Mouse (Mus musculus) liver, embryonic 13.5 days (tissue): ENCODE results near the gene Tmem117. TPM values are rescaled to one million over a fixed set of nuclear protein-coding genes. Genes with fewer than 3 reads are reported as not detected.

Experiments used
- ATAC-seq: fragments of 200-750 bp; cut with Nextera tagmentation; 2 replicates; pipeline ENCODE4 v1.8.0; 2017; ENCODE audit warnings: low read depth, mild to moderate bottlenecking, moderate number of reproducible peaks, moderate library complexity
- DNase-seq: peaks from one replicate; pipeline ENCODE4 v3.0.0; 2022
- H3K27ac ChIP-seq: fragments of 300-500 bp; sonication (generic); 2 replicates; pipeline ENCODE4 v1.5.1; 2015; ENCODE audit warnings: moderate library complexity, mild to moderate bottlenecking, inconsistent platforms
- H3K27me3 ChIP-seq: fragments of 300-500 bp; sonication (generic); 2 replicates; pipeline ENCODE4 v1.6.1; 2015; ENCODE audit warnings: mild to moderate bottlenecking, inconsistent platforms
- H3K36me3 ChIP-seq: fragments of 300-500 bp; sonication (generic); 2 replicates; pipeline ENCODE4 v1.6.1; 2015; ENCODE audit warnings: mild to moderate bottlenecking, inconsistent platforms
- H3K4me1 ChIP-seq: fragments of 300-500 bp; sonication (generic); replicated peaks from 2 replicates; pipeline ENCODE4 v1.6.1; 2015; ENCODE audit warnings: inconsistent platforms
- H3K4me2 ChIP-seq: fragments of 300-500 bp; sonication (generic); 2 replicates; pipeline ENCODE4 v1.6.1; 2015; ENCODE audit warnings: inconsistent platforms, mild to moderate bottlenecking, moderate library complexity
- H3K4me3 ChIP-seq: fragments of 300-500 bp; sonication (generic); replicated peaks from 2 replicates; pipeline ENCODE4 v1.5.1; 2015; ENCODE audit warnings: mild to moderate bottlenecking, inconsistent platforms
- H3K9ac ChIP-seq: fragments of 300-500 bp; sonication (generic); 2 replicates; pipeline ENCODE4 v1.6.1; 2015; ENCODE audit warnings: mild to moderate bottlenecking, inconsistent platforms
- H3K9me3 ChIP-seq: fragments of 300-500 bp; sonication (generic); replicated peaks from 2 replicates; pipeline ENCODE4 v1.6.1; 2016; ENCODE audit warnings: inconsistent platforms
- WGBS: fragments of 180-500 bp; shearing (Covaris S2); methylation state at CpG from one replicate; pipeline ENCODE4 v1.1.7; 2015; ENCODE audit not compliant: insufficient replicate concordance; 5-methylcytosine and 5-hydroxymethylcytosine counted together
- polyA plus RNA-seq: library from polyadenylated mRNA; unstranded; fragments of >200 nt; fragmentation: Nextera tagmentation; extraction: Ambion mirVana; gene quantifications from 2 replicates; pipeline ENCODE4 v1.2.1, GENCODE M21; 2015

Gene Tmem117
- polyA plus RNA-seq, 1 experiment from 2014 or later: 0.07 TPM

DNA sequence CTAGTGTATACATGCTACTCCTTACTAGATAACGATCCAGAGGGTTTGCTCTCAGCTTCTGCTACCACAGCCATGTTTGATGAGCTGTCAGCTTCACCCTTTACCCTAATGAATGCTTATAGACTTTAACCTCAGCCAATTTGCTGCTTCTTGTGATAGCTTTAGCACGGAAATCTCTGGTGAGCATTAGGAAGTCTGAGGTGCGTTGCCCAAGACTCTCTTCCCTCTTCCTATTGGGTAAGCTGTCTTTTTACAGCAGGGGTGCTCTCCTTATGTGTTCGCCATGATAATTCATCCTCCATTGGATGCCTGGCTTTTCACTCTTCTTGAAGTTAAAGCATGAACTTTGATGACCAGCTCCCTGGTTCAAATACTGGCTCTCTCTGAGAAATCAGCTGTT, 328.2 kb downstream of the Tmem117 start:
- ATAC-seq (no peak), DNase-seq (no peak)
- no peaks in the 10 kb centered on the region for H3K4me1 ChIP-seq
- 48% methylated on average over 4 of the region's 4 CpGs for WGBS
- H3K9ac ChIP-seq: no peak overlapping the region
- no peak overlapping the region for H3K4me3 ChIP-seq
- no peaks in the 10 kb centered on the region for H3K36me3 ChIP-seq
- H3K4me2 ChIP-seq: no peak overlapping the region
- H3K9me3 ChIP-seq: no peaks in the 10 kb centered on the region; the same call in 1 of the 2 replicates
- no peak overlapping the region for H3K27ac ChIP-seq
- no peaks in the 10 kb centered on the region for H3K27me3 ChIP-seq

DNA sequence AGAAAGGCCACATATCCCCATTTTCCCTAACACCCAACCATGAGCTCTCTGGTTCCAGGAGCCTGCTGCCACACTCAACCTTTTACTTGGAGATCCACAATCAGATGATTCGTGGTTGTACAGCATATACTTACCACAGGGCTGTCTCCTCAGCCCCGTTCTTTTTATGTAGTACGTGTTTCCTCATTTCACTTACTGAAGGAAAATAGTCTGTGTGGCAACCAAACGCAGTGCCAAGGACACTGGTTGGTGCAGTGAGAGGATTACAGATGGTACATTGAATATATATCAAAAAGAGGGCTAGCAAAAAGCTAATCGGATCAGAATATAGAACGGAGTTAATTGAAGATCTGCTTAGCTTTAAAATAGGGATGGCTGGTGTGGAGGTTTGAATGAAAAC, 338.0 kb downstream of the Tmem117 start:
- Histone ChIP-seq H3K4me1 (no peaks in the 10 kb centered on the region), H3K4me3 (no peak overlapping the region), H3K27me3 (no peaks in the 10 kb centered on the region), H3K27ac (no peak overlapping the region), H3K9me3 (no peaks in the 10 kb centered on the region), H3K36me3 (no peaks in the 10 kb centered on the region), H3K4me2 (no peak overlapping the region), H3K9ac (no peak overlapping the region)
- no peak for ATAC-seq
- no peak for DNase-seq
- WGBS: 65% methylated on average over 6 of the region's 6 CpGs

DNA sequence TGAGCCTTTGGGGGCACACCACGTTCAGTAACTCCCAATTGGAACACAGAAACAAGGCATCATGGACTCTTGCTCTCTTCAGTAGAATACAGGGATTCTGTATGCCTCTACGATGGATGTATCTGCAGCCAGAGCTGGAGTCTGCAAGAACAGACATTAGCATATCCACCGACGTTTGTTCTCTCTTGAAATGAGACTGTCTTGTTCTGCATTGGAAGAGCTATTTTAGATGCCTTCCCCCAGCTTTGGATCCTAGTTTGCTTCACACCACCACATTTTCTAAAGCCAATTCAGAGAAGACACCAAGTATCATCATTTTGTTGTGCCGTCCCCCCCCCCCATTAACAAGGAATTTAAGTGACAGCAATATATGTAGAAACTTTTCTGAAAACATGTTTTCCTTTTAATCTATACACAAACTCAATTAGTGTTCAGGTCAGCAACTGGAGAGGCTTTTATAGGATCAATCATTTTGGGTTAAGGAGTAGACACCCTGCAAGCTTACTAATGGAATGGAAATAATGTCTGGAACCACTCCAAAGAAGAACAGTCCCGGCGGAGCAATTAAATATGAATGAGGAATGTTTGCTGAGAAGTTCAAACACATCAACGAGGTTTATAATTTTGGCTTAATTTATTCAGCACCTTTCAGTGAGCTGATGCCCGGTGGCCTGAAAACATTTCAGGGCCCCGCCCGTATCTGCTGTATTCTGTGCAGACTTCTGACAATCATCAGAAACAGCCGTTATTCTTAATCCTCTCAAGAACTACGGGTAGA, 339.6 kb downstream of the Tmem117 start:
- no peaks in the 10 kb centered on the region for H3K36me3 ChIP-seq
- no peak overlapping the region for H3K27ac ChIP-seq
- H3K4me2 ChIP-seq: no peak overlapping the region
- WGBS: 66% methylated on average over 13 of the region's 13 CpGs
- DNase-seq (no peak), ATAC-seq (no peak)
- no peaks in the 10 kb centered on the region for H3K9me3 ChIP-seq
- no peaks in the 10 kb centered on the region for H3K4me1 ChIP-seq
- no peaks in the 10 kb centered on the region for H3K27me3 ChIP-seq
- H3K4me3 ChIP-seq: no peak overlapping the region
- no peak overlapping the region for H3K9ac ChIP-seq

DNA sequence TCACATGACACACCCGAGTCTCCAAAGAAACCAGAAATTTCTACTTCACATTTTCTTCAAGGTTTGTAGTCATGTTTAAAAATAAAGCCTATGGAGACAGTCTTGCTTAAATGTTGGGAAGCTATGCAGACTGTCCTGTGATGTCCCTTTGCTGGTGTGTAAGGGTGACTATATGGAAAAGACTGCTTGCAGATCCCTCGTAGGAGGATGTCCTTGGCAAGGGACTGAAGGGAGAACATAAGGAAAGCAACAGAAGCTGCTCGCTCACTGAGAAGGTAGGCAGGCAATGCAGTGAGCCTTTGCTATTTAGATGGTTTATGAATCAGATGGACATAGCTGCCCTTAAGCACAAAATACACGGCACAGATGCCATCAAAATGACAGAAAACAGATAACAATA, 352.8 kb downstream of the Tmem117 start:
- Histone ChIP-seq H3K9me3 (0 out of 2 replicates have a peak, but pooled peaks cover 3% of the 10 kb centered on the region), H3K4me3 (no peak overlapping the region), H3K27me3 (no peaks in the 10 kb centered on the region), H3K4me2 (no peak overlapping the region), H3K36me3 (no peaks in the 10 kb centered on the region), H3K9ac (no peak overlapping the region), H3K4me1 (no peaks in the 10 kb centered on the region), H3K27ac (no peak overlapping the region)
- ATAC-seq (no peak), DNase-seq (no peak)
- WGBS: 48% methylated on average over 4 of the region's 4 CpGs

DNA sequence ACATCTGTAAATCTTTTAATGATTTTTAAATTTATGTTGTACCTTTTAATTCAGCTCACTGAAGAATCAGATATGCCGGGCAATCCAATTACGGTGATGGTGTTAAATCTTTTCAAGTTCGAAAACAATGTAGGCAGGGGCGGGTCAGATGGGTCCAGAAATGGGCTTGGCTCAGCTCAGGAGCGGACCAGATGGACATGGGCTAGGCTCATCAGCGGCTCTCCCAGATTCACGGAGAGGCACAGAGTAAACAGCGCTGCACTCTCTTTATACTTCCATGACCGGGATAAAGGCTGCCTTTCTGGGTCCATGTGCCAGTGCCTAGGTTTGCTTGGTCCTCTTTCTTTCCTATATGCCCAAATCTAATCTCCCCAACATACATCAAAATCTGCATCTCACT, 366.3 kb downstream of the Tmem117 start:
- no peaks in the 10 kb centered on the region for H3K4me1 ChIP-seq
- no peaks in the 10 kb centered on the region for H3K9me3 ChIP-seq
- H3K27ac ChIP-seq: no peak overlapping the region
- no peak for DNase-seq
- H3K27me3 ChIP-seq: no peaks in the 10 kb centered on the region
- H3K9ac ChIP-seq: no peak overlapping the region
- ATAC-seq: no peak
- no peak overlapping the region for H3K4me3 ChIP-seq
- 75% methylated on average over 9 of the region's 9 CpGs for WGBS
- H3K36me3 ChIP-seq: no peaks in the 10 kb centered on the region
- H3K4me2 ChIP-seq: no peak overlapping the region

DNA sequence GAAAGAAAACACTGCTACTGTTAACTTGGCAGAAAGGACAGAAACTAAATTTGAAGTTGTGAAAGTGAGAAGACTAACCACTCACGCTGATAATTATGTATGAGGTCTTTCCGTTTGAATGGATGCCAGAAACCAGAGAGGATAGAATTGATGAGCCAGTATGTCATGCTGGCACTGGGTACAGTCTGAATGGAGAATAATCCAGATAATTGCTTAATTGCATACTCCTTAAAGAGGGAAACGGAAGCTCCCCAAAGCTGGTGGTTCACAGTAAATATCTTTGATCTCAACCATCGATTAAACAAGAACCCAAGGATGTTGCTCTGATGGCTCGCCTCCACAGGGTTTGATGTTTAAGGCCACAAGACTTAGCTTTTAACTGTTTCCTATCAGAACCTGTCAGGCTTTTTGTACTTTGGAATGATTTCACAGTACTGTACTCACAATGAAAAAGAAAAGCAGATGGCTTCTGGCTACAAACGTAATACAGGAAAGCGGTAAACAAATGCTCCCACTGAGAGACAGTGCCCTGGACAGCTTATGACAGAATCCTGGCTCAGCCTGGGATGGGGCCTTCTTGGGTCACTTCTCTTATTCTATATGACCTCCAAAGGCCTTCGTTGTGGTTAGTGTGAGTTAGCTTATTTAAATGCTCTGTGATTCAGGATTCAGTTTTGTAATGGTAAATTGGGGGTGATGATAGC, 376.2 kb downstream of the Tmem117 start:
- Histone ChIP-seq H3K36me3 (no peaks in the 10 kb centered on the region), H3K9ac (no peak overlapping the region), H3K9me3 (no peaks in the 10 kb centered on the region; the same call in 1 of the 2 replicates), H3K27me3 (no peaks in the 10 kb centered on the region), H3K4me3 (no peak overlapping the region), H3K27ac (no peak overlapping the region), H3K4me1 (no peaks in the 10 kb centered on the region), H3K4me2 (no peak overlapping the region)
- no peak for DNase-seq
- ATAC-seq: no peak
- 63% methylated on average over 8 of the region's 8 CpGs for WGBS

DNA sequence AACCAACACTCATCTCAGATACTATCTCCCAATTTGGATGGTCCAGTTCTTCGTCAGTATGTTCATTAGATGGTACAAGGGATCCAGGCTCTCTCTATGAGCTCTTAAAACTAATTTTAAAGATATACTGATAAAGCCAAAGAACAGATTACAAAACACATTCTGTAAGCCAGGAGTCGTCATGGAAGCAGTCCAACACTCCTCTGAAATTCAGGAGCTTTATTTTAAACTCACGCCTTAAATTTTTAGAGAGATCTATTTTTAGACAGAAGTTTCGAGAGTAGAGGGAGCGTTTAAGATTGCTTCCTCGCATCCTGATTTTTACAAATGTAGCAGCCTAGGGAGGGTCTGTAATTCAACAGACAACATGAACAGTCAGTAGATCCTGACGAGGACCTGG, 393.2 kb downstream of the Tmem117 start:
- 56% methylated on average over 7 of the region's 7 CpGs for WGBS
- 0 out of 2 replicates have a peak, but pooled peaks cover 2% of the 10 kb centered on the region for H3K9me3 ChIP-seq
- H3K36me3 ChIP-seq: no peaks in the 10 kb centered on the region
- DNase-seq (no peak), ATAC-seq (no peak)
- H3K9ac ChIP-seq: no peak overlapping the region
- H3K4me2 ChIP-seq: no peak overlapping the region
- no peak overlapping the region for H3K4me3 ChIP-seq
- no peaks in the 10 kb centered on the region for H3K4me1 ChIP-seq
- H3K27me3 ChIP-seq: no peaks in the 10 kb centered on the region
- no peak overlapping the region for H3K27ac ChIP-seq

DNA sequence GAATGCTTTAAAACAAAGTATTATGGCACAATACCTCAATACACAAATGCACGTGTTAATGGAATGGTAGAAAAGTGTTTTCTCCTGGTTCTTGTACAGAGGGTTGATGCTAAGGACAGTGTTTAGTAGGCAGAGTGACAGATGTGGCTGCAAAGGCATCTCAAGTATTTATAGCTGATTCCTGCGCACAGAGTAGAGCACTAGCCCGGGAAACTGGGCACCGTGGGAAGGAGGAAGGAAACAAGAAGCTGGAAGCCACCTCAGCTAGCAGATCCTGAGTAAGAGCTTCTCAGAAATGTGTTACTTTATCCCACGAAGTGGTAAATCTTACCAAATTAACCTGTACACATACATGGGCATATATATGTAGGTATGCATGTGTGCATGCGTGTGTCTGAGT, 395.4 kb downstream of the Tmem117 start:
- 32% methylated on average over 6 of the region's 6 CpGs for WGBS
- Histone ChIP-seq H3K36me3 (no peaks in the 10 kb centered on the region), H3K4me1 (no peaks in the 10 kb centered on the region), H3K9ac (no peak overlapping the region), H3K4me2 (no peak overlapping the region), H3K27me3 (no peaks in the 10 kb centered on the region), H3K4me3 (no peak overlapping the region), H3K27ac (no peak overlapping the region), H3K9me3 (no peaks in the 10 kb centered on the region)
- DNase-seq (no peak), ATAC-seq (no peak)

DNA sequence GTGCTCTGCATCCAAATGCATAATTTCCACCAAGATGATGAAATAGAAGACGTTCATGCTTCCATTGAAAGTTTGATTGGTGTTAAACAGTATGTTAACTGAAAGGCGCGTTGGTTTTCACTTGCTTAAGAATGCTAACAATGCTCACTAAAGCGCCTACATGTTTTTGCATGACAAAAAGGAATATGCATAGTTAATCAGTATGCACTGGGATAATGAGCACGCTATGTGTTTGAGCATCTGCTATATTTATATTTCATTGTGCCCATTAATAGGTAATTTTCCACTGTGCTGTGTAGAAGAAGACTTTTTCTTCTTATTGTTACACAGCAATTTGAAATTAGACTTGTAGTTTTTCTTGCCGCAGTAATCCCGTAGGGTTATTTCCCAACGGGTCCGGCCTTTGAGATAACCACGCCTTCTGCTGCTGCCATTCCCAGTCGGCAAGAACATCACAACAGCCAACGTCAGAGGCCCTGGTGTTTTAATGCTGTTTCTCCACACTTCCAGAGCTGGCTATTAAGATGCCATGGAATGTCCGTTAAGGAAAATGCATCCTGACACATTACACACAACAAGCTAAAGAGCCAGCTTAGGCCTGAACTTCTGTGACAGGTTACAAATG, 399.9 kb downstream of the Tmem117 start:
- no peak overlapping the region for H3K27ac ChIP-seq
- ATAC-seq (no peak), DNase-seq (no peak)
- no peaks in the 10 kb centered on the region for H3K4me1 ChIP-seq
- no peak overlapping the region for H3K4me3 ChIP-seq
- H3K36me3 ChIP-seq: no peaks in the 10 kb centered on the region
- no peak overlapping the region for H3K9ac ChIP-seq
- H3K4me2 ChIP-seq: no peak overlapping the region
- WGBS: 69% methylated on average over 13 of the region's 13 CpGs
- H3K9me3 ChIP-seq: no peaks in the 10 kb centered on the region
- H3K27me3 ChIP-seq: no peaks in the 10 kb centered on the region

DNA sequence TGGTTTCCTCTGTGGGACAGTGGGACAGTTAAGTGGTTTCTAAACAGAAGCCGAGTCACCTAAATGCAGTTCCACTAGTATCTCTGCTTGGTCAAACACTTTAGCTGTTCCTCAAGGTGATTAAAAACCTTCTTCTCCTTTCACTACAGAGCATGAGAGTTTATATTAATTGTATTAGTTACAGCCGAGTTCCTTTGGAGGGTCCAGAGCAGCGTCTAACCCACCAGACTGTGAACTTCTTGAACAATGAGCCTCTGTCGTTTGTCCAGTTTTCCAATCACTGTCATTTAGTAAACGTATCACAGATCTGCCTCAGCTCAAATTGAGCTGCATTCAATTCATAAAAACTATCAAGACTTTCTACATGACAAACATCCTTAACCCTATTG, 400.4 kb downstream of the Tmem117 start:
- Histone ChIP-seq H3K4me2 (no peak overlapping the region), H3K9me3 (no peaks in the 10 kb centered on the region), H3K27me3 (no peaks in the 10 kb centered on the region), H3K27ac (no peak overlapping the region), H3K36me3 (no peaks in the 10 kb centered on the region), H3K9ac (no peak overlapping the region), H3K4me3 (no peak overlapping the region), H3K4me1 (no peaks in the 10 kb centered on the region)
- ATAC-seq: no peak
- no peak for DNase-seq
- 59% methylated on average over 5 of the region's 5 CpGs for WGBS

DNA sequence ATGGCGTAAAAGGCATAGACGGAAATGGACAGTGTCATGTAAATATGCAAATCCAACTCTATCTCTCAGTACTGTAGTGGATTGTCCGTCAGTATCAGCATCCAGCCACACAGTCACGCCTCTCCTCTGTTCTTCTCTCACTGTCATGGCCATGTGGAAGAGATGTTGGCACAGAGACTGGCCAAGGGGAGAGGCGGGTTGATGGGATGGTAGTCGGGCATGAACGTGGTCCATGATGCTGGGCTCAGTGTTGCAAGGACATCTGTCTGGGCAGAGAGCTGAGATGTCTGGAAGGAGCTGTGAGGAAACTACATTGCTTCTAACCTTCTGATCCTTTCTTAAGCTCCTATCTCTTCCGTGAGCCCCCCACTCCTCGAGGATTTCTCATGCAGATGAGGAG, 413.4 kb downstream of the Tmem117 start:
- Histone ChIP-seq H3K4me1 (no peaks in the 10 kb centered on the region), H3K27ac (no peak overlapping the region), H3K27me3 (no peaks in the 10 kb centered on the region), H3K36me3 (no peaks in the 10 kb centered on the region), H3K4me2 (no peak overlapping the region), H3K9me3 (no peaks in the 10 kb centered on the region), H3K9ac (no peak overlapping the region), H3K4me3 (no peak overlapping the region)
- no peak for DNase-seq
- no peak for ATAC-seq
- 56% methylated on average over 9 of the region's 9 CpGs for WGBS
